Mouse (Mus musculus) cerebellum, postnatal 10 days (tissue): ENCODE measurements at regions not wholly inside any gene's neighbourhood (a gene's known extent, or its start where the extent isn't known, plus 50 kb on each side); places are given as distances from the start of the nearest gene placed in this dataset.
"Not testable (repeated sequence)": the region's sequence is repeated elsewhere in the genome, so short reads cannot be mapped to it uniquely, and the experiment has no call there.

Experiments used
- DNase-seq, 2 experiments: peaks; one replicate each; pipeline ENCODE4 v3.0.0; 2021; ENCODE audit warnings: mixed read lengths in 2 of 2

DNA sequence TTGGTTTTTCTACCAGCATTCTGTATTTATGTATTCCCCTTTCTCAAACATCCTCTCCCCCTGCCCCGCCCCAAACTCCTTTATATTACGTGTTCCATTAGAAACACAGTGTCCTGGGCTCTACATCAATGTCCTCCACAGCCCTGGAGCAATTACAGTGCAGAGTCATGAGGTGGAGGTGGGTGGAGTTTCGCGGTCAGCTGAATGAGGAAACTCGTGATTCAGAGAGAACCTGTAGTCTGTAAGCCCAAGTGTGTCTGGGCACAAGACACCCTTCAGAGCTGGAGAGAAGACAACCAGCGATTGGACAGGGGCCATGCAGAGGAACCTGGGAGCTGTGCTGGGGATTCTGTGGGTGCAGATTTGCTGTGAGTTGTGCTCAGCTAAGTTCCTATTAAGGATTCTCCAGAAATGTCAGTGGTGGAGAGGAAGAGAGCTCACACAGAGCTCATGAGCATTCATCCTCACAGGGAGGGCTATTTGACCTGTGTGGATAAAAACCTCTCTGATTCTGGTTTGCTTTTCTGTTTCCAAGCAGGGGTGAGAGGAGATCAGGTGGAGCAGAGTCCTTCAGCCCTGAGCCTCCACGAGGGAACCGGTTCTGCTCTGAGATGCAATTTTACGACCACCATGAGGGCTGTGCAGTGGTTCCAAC, 570.4 kb downstream of the Dad1 start:
- DNase-seq, result not testable (repeated sequence)

DNA sequence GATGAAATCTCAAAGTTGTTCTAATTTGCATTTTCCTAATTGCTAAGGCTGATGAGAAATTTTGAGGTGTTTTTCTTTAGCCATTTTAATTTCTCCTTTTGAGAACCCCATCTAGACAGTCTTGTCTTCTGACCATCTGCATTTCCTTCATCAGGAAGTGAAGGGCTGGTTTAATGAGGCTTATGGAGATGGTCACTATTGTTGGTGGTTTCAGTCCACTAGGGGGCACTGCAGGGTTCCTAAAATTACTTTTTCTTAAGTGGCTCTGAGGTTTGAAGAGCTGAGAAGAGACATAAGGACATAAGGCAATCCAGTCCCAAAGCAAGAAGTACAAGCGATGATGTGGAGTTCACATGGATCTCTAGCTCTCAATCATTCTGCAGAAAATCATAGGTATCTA, 571.2 kb downstream of the Dad1 start:
- not testable (repeated sequence) for DNase-seq

DNA sequence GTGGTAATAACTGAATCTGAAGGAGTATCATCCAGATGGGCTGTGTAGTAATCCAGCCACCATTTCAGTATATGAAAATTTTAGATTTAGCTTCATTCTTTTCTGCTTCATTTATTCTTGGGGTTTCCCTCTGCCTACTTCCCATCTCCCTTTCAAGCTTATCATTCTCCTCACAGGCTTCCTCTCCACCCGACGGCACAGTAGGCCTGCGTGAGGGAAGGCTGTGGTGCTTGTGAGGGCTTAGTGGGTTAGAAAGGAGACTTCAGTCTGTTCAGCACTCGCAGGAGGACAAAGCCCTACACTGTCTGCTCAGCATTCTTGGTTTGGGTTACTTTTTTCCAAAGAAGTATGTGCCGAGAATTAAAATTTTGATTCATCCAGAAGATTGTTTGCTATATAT, 572.6 kb downstream of the Dad1 start:
- not testable (repeated sequence) for DNase-seq

- peak; percentile 40 to 47 for DNase-seq
Observed at GRCm38 (mm10) chr14:53665681-53666080, 588.2 kb downstream of the Dad1 start.

DNA sequence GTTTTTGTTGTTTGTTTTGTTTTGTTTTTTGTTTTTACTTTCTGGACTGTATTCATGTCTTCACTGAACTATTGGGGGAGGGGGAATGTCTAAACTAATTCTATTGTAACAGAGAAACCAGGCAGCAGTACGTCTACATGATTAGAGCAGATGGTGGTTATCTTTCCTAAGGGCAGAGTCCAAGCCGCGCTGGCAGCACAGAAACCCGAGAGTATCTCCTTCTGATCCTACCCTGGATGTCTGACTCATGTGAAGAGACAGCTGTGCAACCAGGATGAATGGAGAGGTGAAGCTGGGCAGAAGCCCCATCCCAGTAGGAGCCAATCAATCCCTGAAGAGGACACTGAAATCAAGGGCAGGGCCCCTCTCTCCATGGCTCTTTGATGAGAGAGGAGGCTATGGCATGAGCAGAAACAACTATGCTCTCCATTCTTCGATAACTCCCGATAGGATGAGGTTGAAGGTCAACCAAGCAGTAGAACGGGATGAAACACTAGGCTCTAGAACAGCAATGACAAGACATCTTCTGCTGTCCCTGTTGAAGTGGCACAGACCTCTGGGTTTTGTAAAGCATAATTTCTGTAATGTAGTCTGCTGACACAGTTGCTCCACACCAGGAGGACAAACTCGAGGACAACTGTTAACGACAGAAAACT, 591.1 kb downstream of the Dad1 start:
- DNase-seq, result not testable (repeated sequence)

DNA sequence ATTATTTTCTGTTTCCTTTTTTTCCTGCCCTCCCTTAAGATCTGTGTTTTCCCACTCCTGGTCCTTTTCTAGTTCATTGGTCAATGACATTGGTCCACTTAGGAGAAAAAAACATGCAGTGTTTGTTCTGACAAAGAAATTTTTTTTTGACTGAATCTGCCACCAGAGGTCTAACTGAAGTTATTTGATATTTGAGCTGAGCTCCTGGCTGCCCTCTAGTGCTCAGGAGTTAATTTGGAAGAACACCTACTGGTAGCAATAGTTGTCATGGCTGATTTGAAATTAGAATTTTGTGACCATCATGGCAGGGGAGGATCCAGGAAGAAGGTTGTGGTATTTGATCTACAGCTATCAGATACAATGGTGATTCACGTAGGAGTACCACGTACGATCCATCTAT, 599.2 kb downstream of the Dad1 start:
- DNase-seq, result not testable (repeated sequence)

GRCm38 (mm10) chr14:53651061-53651460, 602.8 kb downstream of the Dad1 start:
- DNase-seq, result not testable (repeated sequence)

GRCm38 (mm10) chr14:53649189-53649588, 604.7 kb downstream of the Dad1 start:
- DNase-seq, result not testable (repeated sequence)

DNA sequence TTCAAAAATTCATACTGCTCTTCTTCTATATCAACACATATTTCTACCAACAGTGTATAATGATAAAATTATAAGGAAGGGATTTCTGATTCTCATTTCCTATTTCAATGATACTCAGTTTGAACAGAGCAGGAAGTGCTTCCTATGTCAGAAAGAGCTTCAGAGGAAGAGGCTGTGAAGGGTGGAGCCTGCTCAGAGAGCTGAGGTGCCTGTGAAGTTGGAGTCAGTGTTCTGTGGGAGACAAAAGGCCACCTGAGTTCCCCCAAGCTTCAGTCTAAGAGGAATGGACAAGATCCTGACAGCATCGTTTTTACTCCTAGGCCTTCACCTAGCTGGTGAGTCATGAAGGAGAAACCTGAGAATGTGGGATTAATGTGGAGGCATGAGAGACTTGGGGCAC, 613.5 kb downstream of the Dad1 start:
- not testable (repeated sequence) for DNase-seq

DNA sequence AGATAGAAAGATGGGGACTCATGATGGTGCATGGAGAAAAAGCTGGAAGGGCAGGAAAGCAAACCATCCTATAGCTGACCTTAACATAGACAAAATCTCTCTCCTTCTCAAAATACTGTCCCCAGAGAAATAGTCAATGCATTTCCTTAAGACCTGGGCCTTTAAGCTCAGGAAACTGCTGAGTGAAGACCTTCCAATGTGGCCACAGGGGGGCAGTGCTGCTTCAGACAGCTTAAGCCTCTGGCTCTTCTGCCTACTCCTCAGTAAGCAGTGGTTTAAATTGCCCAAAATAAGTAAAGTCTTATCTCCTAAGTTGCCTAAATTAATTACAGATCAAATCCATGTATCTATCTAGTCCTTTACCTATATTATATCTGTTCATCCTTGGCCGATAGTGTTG, 616.2 kb downstream of the Dad1 start:
- peak; percentile 18 to 24 for DNase-seq

DNA sequence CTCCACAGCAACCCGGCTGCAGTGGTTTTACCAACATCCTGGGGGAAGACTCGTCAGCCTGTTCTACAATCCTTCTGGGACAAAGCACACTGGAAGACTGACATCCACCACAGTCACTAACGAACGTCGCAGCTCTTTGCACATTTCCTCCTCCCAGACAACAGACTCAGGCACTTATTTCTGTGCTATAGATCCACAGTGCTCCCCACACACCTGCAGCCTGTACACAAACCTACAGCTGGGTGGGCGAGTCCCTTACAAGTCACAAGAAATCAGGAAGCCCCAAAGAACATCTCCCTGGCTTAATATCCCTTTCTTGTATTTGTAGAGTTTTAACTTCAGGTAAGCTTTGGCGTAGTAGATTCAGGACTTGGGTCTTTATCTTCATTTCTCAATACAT, 618.7 kb downstream of the Dad1 start:
- DNase-seq, result not testable (repeated sequence)

DNA sequence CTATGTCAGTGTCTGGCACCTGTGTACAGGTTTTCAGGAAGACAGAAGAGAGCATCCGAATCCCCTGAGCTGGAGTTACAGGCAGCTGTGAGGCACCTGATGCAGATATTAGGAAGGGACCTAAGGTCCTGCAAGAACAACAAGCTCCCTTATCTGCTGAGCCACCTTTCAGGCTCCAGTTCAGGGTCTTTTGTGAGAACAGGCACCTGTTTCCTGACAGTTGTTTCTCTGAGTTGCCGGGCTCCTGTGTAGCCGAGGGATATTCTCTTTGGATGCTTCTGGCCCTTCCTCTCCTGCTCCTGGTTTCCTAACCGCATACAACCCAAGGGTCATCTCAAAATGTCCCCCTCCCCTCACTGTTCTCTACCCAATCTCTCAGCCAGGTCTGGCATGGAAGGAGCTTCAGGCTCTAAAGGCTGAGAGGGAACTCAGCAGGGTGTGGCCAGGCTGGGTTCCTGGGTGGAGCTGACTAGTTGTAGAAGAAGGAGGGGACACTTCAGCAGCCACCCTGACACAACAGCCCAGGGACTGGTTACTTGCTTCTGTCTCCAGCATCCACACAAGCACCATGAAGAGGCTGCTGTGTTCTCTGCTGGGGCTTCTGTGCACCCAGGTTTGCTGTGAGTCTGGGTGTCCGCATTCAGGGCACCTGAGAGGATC, 619.5 kb downstream of the Dad1 start:
- not testable (repeated sequence) for DNase-seq

- DNase-seq, result not testable (repeated sequence)
Observed at GRCm38 (mm10) chr14:53633743-53634142, 620.2 kb downstream of the Dad1 start.

DNA sequence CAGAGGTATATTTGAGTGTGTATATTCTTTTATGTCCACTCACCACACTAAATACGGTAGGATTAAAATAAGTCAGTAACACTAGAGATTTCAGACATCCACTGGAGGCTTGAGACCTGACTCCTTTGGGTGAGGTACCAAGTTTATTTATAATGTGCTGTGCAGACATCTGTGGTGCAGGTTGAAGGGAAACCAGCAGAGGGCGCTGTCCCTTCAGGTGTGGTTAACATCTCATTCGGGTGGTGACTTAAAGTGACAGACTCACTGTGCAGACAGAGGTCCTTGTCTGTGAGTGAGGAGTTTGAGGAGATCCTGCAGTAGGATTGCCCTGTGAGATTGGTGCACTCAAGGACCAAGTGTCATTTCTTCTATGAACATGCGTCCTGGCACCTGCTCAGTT, 632.5 kb downstream of the Dad1 start:
- not testable (repeated sequence) for DNase-seq

DNA sequence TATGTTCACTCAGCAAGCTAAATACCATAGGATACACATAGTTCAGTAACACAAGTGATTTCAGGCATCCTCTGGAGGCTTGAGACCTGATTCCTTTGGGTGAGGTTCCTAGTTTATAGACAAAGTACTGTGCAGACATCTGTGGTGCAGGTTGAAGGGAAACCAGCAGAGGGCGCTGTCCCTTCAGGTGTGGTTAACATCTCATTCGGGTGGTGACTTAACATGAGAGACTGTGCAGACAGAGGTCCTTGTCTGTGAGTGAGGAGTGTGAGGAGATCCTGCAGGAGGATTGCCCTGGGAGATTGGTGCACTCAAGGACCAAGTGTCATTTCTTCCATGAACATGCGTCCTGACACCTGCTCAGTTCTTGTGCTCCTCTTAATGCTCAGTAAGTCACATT, 637.8 kb downstream of the Dad1 start:
- not testable (repeated sequence) for DNase-seq

- peak; percentile 18 to 26 for DNase-seq
Observed at GRCm38 (mm10) chr14:53614341-53614740, 639.6 kb downstream of the Dad1 start.

GRCm38 (mm10) chr14:53599299-53599698, 654.6 kb downstream of the Dad1 start:
- DNase-seq, result not testable (repeated sequence)

DNA sequence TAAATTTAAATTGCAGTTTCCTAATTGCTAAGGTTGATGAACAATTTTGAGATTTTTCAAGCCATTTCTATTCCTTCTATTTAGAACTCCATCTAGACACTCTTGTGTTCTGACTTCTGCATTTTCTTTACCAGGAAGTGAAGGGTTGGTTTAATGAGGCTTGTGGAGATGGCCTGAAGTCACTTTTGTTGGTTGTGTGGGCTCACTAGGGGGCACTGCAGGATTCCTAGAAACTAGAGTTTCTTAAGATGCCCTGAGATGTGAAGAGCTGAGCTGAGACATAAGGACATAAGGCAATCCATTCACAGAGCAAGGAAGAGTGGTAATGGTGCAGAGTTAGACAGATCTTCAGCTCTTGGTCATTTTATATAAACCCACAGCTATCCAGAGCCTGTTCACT, 656.6 kb downstream of the Dad1 start:
- not testable (repeated sequence) for DNase-seq

GRCm38 (mm10) chr14:53590601-53591000, 663.3 kb downstream of the Dad1 start:
- DNase-seq, result peak; percentile 2

DNA sequence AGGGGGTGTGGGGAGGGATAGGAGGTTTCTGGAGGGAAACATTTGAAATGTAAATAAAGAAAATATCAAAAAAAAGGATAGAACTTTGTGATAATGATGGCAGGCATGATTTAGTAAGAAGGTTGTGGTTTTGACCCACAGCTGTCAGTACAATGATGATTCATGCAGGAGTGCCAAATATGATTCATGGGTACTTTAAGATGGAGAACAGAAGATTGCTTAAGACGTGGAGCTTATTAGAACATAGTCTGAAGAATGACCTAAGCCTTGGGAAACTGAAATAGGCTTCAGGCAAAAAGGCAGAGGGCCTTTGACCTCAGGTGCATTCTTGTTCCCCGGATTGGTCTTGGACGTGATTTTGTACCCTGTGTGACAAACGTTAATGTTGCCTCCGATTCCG, 671.4 kb downstream of the Dad1 start:
- not testable (repeated sequence) for DNase-seq

DNA sequence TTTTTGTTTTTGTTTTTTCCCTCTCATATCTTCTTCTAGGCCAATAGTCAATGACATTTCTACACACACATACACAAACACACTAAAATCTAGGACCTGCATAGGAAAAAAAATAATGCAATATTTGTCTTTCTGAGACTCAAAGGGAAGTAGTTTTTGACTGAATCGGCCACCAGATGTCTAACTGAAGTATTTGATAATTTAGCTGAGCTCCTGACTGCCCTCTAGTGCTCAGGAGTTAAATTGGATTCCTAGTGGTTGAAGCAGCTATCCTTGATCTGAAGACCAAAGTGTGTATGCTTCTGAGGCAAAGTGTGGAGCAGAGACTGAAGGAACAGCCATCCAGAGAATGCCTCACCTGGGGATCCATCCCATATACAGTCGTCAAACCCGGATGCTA, 672.2 kb downstream of the Dad1 start:
- peak in 1 of 2 experiments; percentile 2 for DNase-seq

DNA sequence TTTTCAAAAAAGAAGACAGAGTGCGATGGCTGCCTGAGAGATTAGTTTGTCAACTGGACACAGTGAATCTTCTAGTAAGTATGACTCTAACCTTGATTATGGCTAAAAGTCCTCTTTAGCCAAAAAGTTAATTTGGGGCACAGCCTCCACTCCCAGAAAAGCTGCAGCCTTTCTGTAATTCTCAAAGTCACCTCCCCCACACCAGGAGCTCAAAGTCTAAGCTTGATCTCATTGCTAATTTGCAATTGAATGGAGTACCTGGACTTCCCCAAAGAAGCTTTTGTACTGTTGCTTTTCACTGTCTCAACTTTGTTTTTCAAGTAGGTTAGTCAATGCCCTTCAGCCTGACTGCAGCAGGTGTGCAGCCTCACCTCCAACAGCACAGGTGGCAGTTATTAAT, 677.0 kb downstream of the Dad1 start:
- not testable (repeated sequence) for DNase-seq

GRCm38 (mm10) chr14:53572701-53573100, 681.2 kb downstream of the Dad1 start:
- not testable (repeated sequence) for DNase-seq

DNA sequence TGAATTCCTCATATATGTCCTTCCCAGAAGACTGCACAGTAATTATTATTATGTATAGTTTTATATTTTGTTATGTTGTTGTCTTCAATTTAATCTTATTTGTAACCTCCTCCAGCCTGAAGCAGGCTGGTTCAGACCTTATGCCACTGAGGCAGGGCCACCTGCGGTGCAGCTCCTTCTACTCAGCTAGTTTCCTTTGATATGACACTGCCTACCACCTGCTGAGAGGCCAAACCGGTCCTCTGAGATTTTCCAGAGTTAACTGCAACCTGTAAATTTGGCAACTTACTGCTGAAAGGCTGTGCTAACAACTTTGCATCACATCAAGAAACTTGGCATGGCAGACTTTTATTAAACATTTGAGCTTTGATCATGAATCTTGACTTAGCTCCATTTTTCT, 691.3 kb downstream of the Dad1 start:
- DNase-seq, result no peak
